Mouse (Mus musculus) T-helper 1 cell (primary cell): Measurements from ENCODE around the gene Olfr896-ps1.

Experiments used
- in situ Hi-C: fragments of 300-600 bp; cut with MboI, MseI; formaldehyde crosslinking; loops from one replicate; pipeline ENCODE4 v1.15.1; 2025; ENCODE audit warnings: high pct_unique_total_duplicates

Olfr896-ps1 gene

DNA sequence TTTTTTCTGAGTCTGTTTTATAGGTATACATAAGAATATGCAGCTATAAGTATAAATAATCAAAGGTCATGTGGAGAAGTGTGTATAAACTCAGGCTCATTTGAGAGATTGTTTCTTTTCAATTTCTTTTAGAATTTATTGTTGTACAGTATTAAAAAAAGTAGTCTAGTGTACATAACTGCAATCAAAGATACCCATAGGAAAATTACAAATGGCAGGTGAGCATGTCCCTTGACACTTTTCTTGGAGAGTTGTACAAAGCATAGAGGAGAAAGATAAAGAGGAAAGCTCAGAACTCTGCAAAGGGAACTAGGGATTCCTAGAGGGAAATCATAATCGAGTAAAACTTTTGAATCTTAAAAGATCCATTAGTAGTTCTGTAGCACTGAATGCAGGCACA lies at the start of gene Olfr896-ps1:
Gene Olfr896-ps1 (plus strand): TSS at position 301 of the 400 bp plus-strand sequence.
- in situ Hi-C loops: no loop called here

DNA sequence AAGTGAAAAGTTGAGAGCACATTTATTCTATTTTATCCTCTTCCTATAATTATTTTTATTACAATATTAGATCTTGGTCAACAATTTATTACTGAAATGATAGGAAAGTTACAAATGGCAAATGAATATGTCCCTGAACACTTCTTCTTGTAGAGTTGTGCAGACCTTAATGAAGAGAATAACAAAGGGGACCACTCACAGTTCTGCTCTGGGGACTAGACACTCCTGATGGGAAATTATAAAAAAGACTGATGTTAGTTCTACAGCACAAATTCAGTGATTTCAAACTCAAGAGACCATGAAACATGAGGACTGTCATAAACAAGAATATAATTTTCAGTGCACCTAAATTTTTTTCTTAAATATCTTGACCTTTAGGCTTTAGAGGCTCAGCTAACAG lies 38.4 kb upstream of the Olfr896-ps1 start, which contains the start of gene Olfr143:
Gene Olfr143 (plus strand): TSS at position 301 of the 400 bp plus-strand sequence.
- in situ Hi-C loops: no loop called here

DNA sequence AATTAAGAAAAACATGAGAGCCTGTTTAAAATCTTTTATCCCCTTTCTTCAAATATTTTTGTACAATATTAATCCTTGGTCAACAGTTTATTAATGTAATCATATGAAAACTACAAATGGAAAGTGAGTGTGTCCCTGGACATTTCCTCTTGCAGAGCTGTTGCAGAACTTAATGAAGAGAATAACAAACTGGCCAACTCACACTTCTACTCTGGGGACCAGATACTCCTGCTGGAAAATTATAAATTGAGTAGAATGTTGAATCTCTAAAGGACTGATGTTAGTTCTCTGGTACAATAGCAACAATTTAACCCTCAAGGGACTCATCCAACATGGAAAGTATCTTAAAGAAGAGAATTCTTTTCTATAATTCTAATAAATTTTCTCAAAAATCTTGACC lies 23.4 kb upstream of the Olfr896-ps1 start, which contains the start of gene Olfr895:
Gene Olfr895 (plus strand): TSS at position 301 of the 400 bp plus-strand sequence.
- in situ Hi-C loops: no loop called here

DNA sequence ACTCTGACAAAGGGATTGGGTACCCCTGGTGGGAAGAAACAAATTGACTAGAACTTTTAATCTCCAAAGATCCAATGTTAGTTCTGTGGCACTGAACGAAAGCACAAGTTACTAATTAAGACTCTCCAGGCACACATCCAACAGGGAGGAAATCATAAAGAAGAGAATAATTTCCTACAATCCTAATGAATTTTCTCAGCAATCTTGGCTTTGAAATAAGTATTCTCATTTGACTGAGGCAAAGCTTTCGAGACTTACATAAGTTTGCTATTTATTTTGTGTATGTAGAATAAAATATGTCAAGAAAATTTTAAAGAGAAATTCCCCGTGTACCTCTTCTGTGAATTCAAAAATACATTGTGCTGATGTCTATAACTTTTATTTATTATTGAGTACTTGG lies 37.9 kb downstream of the Olfr896-ps1 start, which contains the start of gene Olfr25:
Gene Olfr25 (plus strand): TSS at position 301 of the 400 bp plus-strand sequence.
- in situ Hi-C loops: loop anchor here (10.0 kb wide), 1 partner anchor 1684 kb away; the partner anchor contains the start of gene A630095E13Rik
